Mouse (Mus musculus): ENCODE measurements around the gene Sars. TPM values are rescaled to one million over a fixed set of nuclear protein-coding genes. Genes with fewer than 3 reads are reported as not detected.

The Sars gene
- polyA plus RNA-seq, 1 experiment from 2014 or later = 220 TPM

Other genes starting within 250 kb of the Sars start
- gene Cyb561d1, start 244.0 kb downstream of the Sars start, polyA plus RNA-seq (2015; fragmentation: Nextera tagmentation; extraction: Ambion mirVana) = 4.6 and 4.8 TPM in 2 replicates
- gene Atxn7l2, start 234.3 kb downstream of the Sars start, polyA plus RNA-seq (2015; fragmentation: Nextera tagmentation; extraction: Ambion mirVana) = 23.0 and 23.8 TPM in 2 replicates
- gene Sypl2, start 218.6 kb downstream of the Sars start, polyA plus RNA-seq (2015; fragmentation: Nextera tagmentation; extraction: Ambion mirVana) = 0.30 and 0.67 TPM in 2 replicates
- gene Psma5, start 188.3 kb downstream of the Sars start, polyA plus RNA-seq (2015; fragmentation: Nextera tagmentation; extraction: Ambion mirVana) = 220 and 238 TPM in 2 replicates
- gene Sort1, start 161.1 kb downstream of the Sars start, polyA plus RNA-seq (2015; fragmentation: Nextera tagmentation; extraction: Ambion mirVana) = 12.4 and 16.2 TPM in 2 replicates
- not detected in 2 replicates for gene Mybphl, start 80.3 kb downstream of the Sars start, polyA plus RNA-seq (2015; fragmentation: Nextera tagmentation; extraction: Ambion mirVana)
- gene Psrc1, start 61.4 kb downstream of the Sars start, polyA plus RNA-seq (2015; fragmentation: Nextera tagmentation; extraction: Ambion mirVana) = 3.9 and 5.2 TPM in 2 replicates
- 27.9 and 33.2 TPM in 2 replicates for gene Celsr2, start 29.7 kb downstream of the Sars start, polyA plus RNA-seq (2015; fragmentation: Nextera tagmentation; extraction: Ambion mirVana)
- 3.1 and 4.4 TPM in 2 replicates for gene 1700013F07Rik, start 88.9 kb upstream of the Sars start, polyA plus RNA-seq (2015; fragmentation: Nextera tagmentation; extraction: Ambion mirVana)
- 20.8 and 21.5 TPM in 2 replicates for gene 5330417C22Rik, start 91.3 kb upstream of the Sars start, polyA plus RNA-seq (2015; fragmentation: Nextera tagmentation; extraction: Ambion mirVana)
- gene Tmem167b, start 117.3 kb upstream of the Sars start, polyA plus RNA-seq (2015; fragmentation: Nextera tagmentation; extraction: Ambion mirVana) = 55.8 and 60.3 TPM in 2 replicates
- 55.5 and 59.1 TPM in 2 replicates for gene Taf13, start 126.5 kb upstream of the Sars start, polyA plus RNA-seq (2015; fragmentation: Nextera tagmentation; extraction: Ambion mirVana)
- gene Wdr47, start 146.1 kb upstream of the Sars start, polyA plus RNA-seq (2015; fragmentation: Nextera tagmentation; extraction: Ambion mirVana) = 124 and 128 TPM in 2 replicates
- 41.4 and 43.4 TPM in 2 replicates for gene Clcc1, start 208.7 kb upstream of the Sars start, polyA plus RNA-seq (2015; fragmentation: Nextera tagmentation; extraction: Ambion mirVana)

All from midbrain, embryonic 16.5 days (tissue).